Mouse (Mus musculus) frontal cortex, postnatal 25 days (tissue): Measurements from ENCODE around the gene Tex30.
A peak's percentile ranks its signal among the peaks of the same experiment; 100 is the strongest.

Experiments used
- DNase-seq, 2 experiments: peaks; one replicate each; pipeline ENCODE4 v3.0.0; 2022; ENCODE audit warnings: low spot score in 2 of 2

The Tex30 gene

DNA sequence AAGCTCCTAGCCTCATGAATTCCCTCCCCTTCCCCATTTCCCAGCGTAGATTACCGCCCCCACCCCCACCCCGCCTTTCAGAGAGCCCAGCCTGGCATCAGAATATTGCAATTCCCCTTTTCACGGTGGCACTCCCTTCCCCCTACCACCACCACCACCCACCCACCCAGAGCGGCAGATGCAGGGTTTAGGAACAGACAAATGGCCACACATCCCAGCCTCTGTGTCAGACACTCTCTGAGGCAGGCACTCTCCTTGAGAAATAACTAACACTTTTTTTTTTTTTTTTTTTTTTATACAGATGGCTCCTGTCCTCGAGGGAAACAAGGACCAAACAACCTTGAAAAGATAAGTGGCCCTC, 59.7 kb downstream of the Tex30 start:
- no peak for DNase-seq

DNA sequence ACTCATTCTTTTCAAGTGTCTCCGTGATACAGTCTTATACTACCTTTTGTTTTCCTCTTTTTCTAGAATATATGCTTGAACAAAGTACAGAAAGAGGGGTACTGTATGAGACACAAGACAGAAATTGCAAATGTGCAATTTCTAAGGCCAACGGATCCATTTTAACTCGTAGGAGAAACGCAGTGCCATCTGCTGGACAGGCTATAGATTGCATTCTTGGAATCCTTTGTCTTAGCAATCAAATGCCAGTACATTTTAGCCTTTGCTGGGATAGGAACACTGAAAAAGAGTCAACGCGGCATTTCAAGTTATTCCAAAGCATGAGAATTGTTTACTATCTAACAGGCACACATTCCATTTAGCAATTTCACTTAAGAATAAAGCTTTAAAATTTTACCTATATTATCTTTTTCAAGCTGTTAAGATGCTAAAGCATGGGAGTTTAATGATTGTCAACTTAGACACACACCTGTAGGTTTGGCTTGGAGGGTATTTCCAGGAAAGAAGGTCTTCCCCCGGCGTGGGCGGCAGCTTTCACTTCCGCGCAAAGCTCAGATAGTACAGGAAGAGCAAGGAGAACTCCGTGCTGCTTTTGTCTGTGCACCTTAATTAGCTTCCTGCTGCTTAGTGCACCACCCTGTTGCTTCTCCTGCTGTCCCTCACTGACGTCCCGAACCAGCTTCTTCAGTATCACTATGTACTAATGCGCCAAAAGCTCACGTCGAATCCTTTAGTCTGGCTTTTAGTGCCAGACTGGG, 60.3 kb downstream of the Tex30 start:
- peak in 1 of 2 experiments; percentile 11 for DNase-seq
